Mouse (Mus musculus): ENCODE data around the gene Frmd4b. TPM values are rescaled to one million over a fixed set of nuclear protein-coding genes. Genes with fewer than 3 reads are reported as not detected.
A peak's percentile ranks its signal among the peaks of the same experiment; 100 is the strongest.
"Not testable (repeated sequence)": the region's sequence is repeated elsewhere in the genome, so short reads cannot be mapped to it uniquely, and the experiment has no call there.

The Frmd4b gene
- polyA plus RNA-seq, 1 experiment from 2014 or later = 15.8 TPM

GRCm38 (mm10) chr6:97363846-97364245 is 253.5 kb downstream of the Frmd4b start:
- 85% methylated on average over 2 of the region's 2 CpGs for WGBS
- Histone ChIP-seq H3K36me3 (replicated peaks; ENCODE audit: control insufficient read depth, insufficient read depth, low read depth, low read length) (no peaks in the 10 kb centered on the region), H3K4me3 (ENCODE audit: low read depth, low read length) (no peak overlapping the region), H3K27me3 (ENCODE audit: control insufficient read depth, insufficient read depth, low read length) (no peaks in the 10 kb centered on the region), H3K9ac (replicated peaks; ENCODE audit: low read length) (no peak overlapping the region), H3K4me1 (ENCODE audit: control insufficient read depth, insufficient read depth, low read length) (no peaks in the 10 kb centered on the region), H3K4me2 (ENCODE audit: low read depth, low read length) (no peak overlapping the region), H3K9me3 (replicated peaks; ENCODE audit: control insufficient read depth, low read length) (no peaks in the 10 kb centered on the region), H3K27ac (replicated peaks; ENCODE audit: low read depth, low read length) (no peak overlapping the region)
- DNase-seq (ENCODE audit: low spot score) (no peak), ATAC-seq (replicated peaks; ENCODE audit: insufficient number of reproducible peaks, low FRiP score, low TSS enrichment, low read depth) (no peak)

DNA sequence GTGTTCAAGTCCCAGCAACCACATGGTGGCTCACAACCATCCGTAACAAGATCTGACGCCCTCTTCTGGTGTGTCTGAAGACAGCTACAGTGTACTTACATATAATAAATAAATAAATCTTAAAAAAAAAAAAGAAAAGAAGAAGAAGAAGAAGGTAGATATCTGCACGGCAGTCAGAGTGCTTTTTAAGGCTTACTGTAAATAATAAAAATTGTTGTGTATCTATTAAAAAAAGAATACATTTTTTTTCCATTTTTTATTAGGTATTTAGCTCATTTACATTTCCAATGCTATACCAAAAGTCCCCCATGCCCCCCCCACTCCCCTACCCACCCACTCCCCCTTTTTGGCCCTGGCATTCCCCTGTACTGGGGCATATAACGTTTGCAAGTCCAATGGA is 259.7 kb downstream of the Frmd4b start:
- not testable (repeated sequence) for H3K4me2 ChIP-seq (ENCODE audit: low read depth, low read length); H3K9me3 ChIP-seq (replicated peaks; ENCODE audit: control insufficient read depth, low read length); DNase-seq (ENCODE audit: low spot score); ATAC-seq (replicated peaks; ENCODE audit: insufficient number of reproducible peaks, low FRiP score, low TSS enrichment, low read depth); H3K4me3 ChIP-seq (ENCODE audit: low read depth, low read length); H3K9ac ChIP-seq (replicated peaks; ENCODE audit: low read length); H3K4me1 ChIP-seq (ENCODE audit: control insufficient read depth, insufficient read depth, low read length); H3K36me3 ChIP-seq (replicated peaks; ENCODE audit: control insufficient read depth, insufficient read depth, low read depth, low read length); H3K27me3 ChIP-seq (ENCODE audit: control insufficient read depth, insufficient read depth, low read length); H3K27ac ChIP-seq (replicated peaks; ENCODE audit: low read depth, low read length)
- 79% methylated on average over 2 of the region's 4 CpGs for WGBS

DNA sequence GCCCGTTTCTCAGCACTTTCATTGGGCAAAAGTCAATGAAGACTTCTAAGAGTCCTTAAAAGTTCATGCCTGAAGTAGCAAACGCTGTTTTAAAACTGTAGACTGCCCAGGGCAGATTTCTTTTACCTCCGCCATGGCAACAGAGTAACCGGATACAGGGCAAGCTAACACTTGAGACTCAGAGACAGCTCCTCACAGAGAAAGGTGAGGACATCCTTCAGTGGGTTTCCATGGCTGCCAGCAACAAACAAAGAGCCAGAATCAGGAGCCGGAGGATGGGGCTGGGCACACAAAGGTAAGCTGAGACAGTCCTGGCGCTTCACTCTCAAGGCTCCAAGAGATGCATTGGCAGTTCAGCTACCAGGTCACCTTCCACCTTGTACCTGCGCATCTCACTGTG is 260.7 kb downstream of the Frmd4b start:
- WGBS = 48% methylated on average over 7 of the region's 7 CpGs
- DNase-seq (ENCODE audit: low spot score) = peak; percentile 35

GRCm38 (mm10) chr6:97355141-97355540 is 262.2 kb downstream of the Frmd4b start:
- Histone ChIP-seq H3K9me3 (replicated peaks; ENCODE audit: control insufficient read depth, low read length) (no peaks in the 10 kb centered on the region), H3K36me3 (replicated peaks; ENCODE audit: control insufficient read depth, insufficient read depth, low read depth, low read length) (no peaks in the 10 kb centered on the region), H3K9ac (replicated peaks; ENCODE audit: low read length) (no peak overlapping the region), H3K27ac (replicated peaks; ENCODE audit: low read depth, low read length) (no peak overlapping the region), H3K4me1 (ENCODE audit: control insufficient read depth, insufficient read depth, low read length) (peaks cover 8% of the 10 kb centered on the region), H3K4me3 (ENCODE audit: low read depth, low read length) (no peak overlapping the region), H3K4me2 (ENCODE audit: low read depth, low read length) (no peak overlapping the region), H3K27me3 (ENCODE audit: control insufficient read depth, insufficient read depth, low read length) (no peaks in the 10 kb centered on the region)
- DNase-seq (ENCODE audit: low spot score) = peak; percentile 22
- WGBS = 9% methylated on average over 8 of the region's 8 CpGs
- ATAC-seq (replicated peaks; ENCODE audit: insufficient number of reproducible peaks, low FRiP score, low TSS enrichment, low read depth) = no peak

More for the DNA sequence above, 260.7 kb downstream of the Frmd4b start:
- ATAC-seq (replicated peaks; ENCODE audit: insufficient number of reproducible peaks, low FRiP score, low TSS enrichment, low read depth) = no peak
- Histone ChIP-seq H3K27ac (replicated peaks; ENCODE audit: low read depth, low read length) (no peak overlapping the region), H3K36me3 (replicated peaks; ENCODE audit: control insufficient read depth, insufficient read depth, low read depth, low read length) (no peaks in the 10 kb centered on the region), H3K4me1 (ENCODE audit: control insufficient read depth, insufficient read depth, low read length) (peaks cover 8% of the 10 kb centered on the region), H3K9ac (replicated peaks; ENCODE audit: low read length) (no peak overlapping the region), H3K27me3 (ENCODE audit: control insufficient read depth, insufficient read depth, low read length) (no peaks in the 10 kb centered on the region), H3K4me2 (ENCODE audit: low read depth, low read length) (no peak overlapping the region), H3K4me3 (ENCODE audit: low read depth, low read length) (no peak overlapping the region), H3K9me3 (replicated peaks; ENCODE audit: control insufficient read depth, low read length) (no peaks in the 10 kb centered on the region)

GRCm38 (mm10) chr6:97353933-97354332 is 263.4 kb downstream of the Frmd4b start:
- H3K27me3 ChIP-seq (ENCODE audit: control insufficient read depth, insufficient read depth, low read length) = no peaks in the 10 kb centered on the region
- H3K27ac ChIP-seq (replicated peaks; ENCODE audit: low read depth, low read length) = no peak overlapping the region
- peak; percentile 21; the same call in 1 of the 2 replicates for ATAC-seq (replicated peaks; ENCODE audit: insufficient number of reproducible peaks, low FRiP score, low TSS enrichment, low read depth)

DNA sequence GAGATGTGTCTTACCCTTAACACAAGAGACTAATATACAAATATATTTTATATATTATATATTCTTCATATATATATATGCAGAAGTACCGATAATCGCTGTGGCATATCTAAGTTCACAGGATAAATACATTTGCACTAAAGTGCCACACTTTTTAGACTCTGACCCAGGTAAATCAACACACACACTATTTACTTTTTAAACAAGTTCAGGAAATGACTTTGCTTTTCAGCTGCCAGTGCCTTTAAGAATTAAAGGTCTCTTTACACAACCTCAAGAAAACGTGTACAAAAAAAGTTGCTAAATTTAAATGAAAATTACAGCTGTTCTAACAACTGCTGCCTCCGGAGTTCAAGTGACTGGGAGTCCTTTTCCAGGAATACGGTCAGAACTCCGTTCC is 264.0 kb downstream of the Frmd4b start:
- Histone ChIP-seq H3K9ac (replicated peaks; ENCODE audit: low read length) (no peak overlapping the region), H3K4me3 (ENCODE audit: low read depth, low read length) (no peak overlapping the region), H3K27ac (replicated peaks; ENCODE audit: low read depth, low read length) (no peak overlapping the region), H3K4me2 (ENCODE audit: low read depth, low read length) (no peak overlapping the region), H3K36me3 (replicated peaks; ENCODE audit: control insufficient read depth, insufficient read depth, low read depth, low read length) (no peaks in the 10 kb centered on the region), H3K9me3 (replicated peaks; ENCODE audit: control insufficient read depth, low read length) (no peaks in the 10 kb centered on the region), H3K27me3 (ENCODE audit: control insufficient read depth, insufficient read depth, low read length) (no peaks in the 10 kb centered on the region), H3K4me1 (ENCODE audit: control insufficient read depth, insufficient read depth, low read length) (peaks cover 8% of the 10 kb centered on the region)
- 32% methylated on average over 6 of the region's 6 CpGs for WGBS
- ATAC-seq (replicated peaks; ENCODE audit: insufficient number of reproducible peaks, low FRiP score, low TSS enrichment, low read depth) = no peak
- DNase-seq (ENCODE audit: low spot score) = no peak

More at GRCm38 (mm10) chr6:97353933-97354332, 263.4 kb downstream of the Frmd4b start:
- Histone ChIP-seq H3K4me3 (ENCODE audit: low read depth, low read length) (peak overlapping the region; percentile 17; the same call in 1 of the 2 replicates), H3K9ac (replicated peaks; ENCODE audit: low read length) (peak overlapping the region; percentile 35; the same call in 1 of the 2 replicates), H3K4me2 (ENCODE audit: low read depth, low read length) (peak overlapping the region; percentile 17; the same call in 1 of the 2 replicates), H3K4me1 (ENCODE audit: control insufficient read depth, insufficient read depth, low read length) (peaks cover 8% of the 10 kb centered on the region), H3K9me3 (replicated peaks; ENCODE audit: control insufficient read depth, low read length) (no peaks in the 10 kb centered on the region), H3K36me3 (replicated peaks; ENCODE audit: control insufficient read depth, insufficient read depth, low read depth, low read length) (no peaks in the 10 kb centered on the region)
- 6% methylated on average over 5 of the region's 5 CpGs for WGBS
- peak; percentile 57 for DNase-seq (ENCODE audit: low spot score)

DNA sequence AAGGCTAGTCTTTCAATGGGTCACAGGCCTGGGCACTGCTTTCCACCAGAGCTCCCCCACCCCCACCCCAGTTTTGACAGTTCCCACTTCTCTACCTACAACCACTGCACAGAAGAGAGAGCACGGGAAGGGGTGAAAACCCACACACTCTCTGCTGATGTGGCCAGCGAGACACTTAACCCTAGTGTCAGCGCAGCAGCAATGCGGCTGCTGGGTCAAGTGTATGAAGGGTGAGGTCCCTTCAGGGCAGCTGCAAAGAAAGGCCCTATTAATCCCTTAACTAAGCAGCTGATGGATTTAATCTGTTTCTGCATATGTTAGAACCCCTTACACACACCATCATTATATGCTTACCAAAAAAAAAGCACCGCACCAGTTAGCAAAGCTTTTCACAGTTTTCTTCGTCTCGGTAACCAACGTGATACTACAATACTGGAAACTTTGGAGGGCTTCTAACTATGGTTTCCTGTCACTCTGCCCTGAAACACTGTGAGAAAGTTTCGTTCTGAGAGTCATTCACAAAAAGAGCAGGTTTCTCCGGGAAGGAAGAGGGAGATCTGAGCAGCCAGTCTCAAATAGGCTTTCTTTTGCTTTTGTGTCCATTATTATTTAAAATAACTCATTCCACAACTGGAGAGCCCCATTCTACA is 264.7 kb downstream of the Frmd4b start:
- Histone ChIP-seq H3K27me3 (ENCODE audit: control insufficient read depth, insufficient read depth, low read length) (no peaks in the 10 kb centered on the region), H3K4me2 (ENCODE audit: low read depth, low read length) (no peak overlapping the region), H3K27ac (replicated peaks; ENCODE audit: low read depth, low read length) (no peak overlapping the region), H3K9ac (replicated peaks; ENCODE audit: low read length) (no peak overlapping the region), H3K9me3 (replicated peaks; ENCODE audit: control insufficient read depth, low read length) (no peaks in the 10 kb centered on the region), H3K36me3 (replicated peaks; ENCODE audit: control insufficient read depth, insufficient read depth, low read depth, low read length) (no peaks in the 10 kb centered on the region), H3K4me1 (ENCODE audit: control insufficient read depth, insufficient read depth, low read length) (peaks cover 8% of the 10 kb centered on the region), H3K4me3 (ENCODE audit: low read depth, low read length) (no peak overlapping the region)
- WGBS = 16% methylated on average over 10 of the region's 10 CpGs
- ATAC-seq (replicated peaks; ENCODE audit: insufficient number of reproducible peaks, low FRiP score, low TSS enrichment, low read depth) (peak; percentile 11; the same call in 1 of the 2 replicates), DNase-seq (ENCODE audit: low spot score) (peak; percentile 30)

DNA sequence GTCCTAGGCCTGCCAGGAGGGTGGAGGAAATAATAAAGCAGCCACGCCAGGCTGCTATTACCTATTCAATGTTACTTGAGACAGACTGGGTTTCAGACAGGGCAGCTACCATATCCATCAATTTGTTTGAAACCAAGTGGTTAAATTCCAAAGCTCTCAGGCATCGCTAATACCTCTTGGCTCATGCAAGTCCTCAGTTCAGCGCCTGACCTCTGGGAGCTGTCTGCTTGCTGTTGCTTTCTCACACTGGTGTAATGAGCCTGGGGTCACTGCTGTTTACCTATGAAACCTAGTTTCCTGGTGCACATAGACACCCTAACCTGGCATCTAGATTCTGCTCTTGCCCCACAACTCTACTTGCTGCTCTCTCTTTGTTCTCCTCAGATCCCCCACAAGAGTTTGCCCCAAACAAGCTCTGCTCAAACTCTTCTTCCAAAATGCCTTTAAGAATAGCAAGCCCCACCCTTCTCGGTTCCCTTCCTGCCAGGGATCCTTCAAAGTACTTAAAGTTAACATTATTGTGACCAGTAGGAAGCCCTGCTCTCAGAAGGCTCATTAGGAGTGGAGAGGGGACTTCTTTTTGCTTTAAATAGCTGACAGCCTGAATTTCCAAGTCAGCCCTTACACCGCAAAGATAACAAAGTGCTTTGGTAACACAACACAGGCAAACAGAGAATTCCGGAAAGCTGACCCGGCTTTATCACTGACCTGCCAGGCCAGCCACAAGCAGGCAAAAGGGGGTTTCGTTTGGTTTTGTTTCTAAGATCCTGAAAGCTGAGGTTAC is 267.8 kb downstream of the Frmd4b start:
- WGBS = 27% methylated on average over 8 of the region's 8 CpGs
- Histone ChIP-seq H3K36me3 (replicated peaks; ENCODE audit: control insufficient read depth, insufficient read depth, low read depth, low read length) (no peaks in the 10 kb centered on the region), H3K9me3 (replicated peaks; ENCODE audit: control insufficient read depth, low read length) (no peaks in the 10 kb centered on the region), H3K4me3 (ENCODE audit: low read depth, low read length) (no peak overlapping the region), H3K9ac (replicated peaks; ENCODE audit: low read length) (no peak overlapping the region), H3K4me1 (ENCODE audit: control insufficient read depth, insufficient read depth, low read length) (peaks cover 3% of the 10 kb centered on the region; the same call in 1 of the 2 replicates), H3K4me2 (ENCODE audit: low read depth, low read length) (no peak overlapping the region), H3K27ac (replicated peaks; ENCODE audit: low read depth, low read length) (no peak overlapping the region), H3K27me3 (ENCODE audit: control insufficient read depth, insufficient read depth, low read length) (no peaks in the 10 kb centered on the region)
- ATAC-seq (replicated peaks; ENCODE audit: insufficient number of reproducible peaks, low FRiP score, low TSS enrichment, low read depth) = no peak
- DNase-seq (ENCODE audit: low spot score) = peak; percentile 17

Data from embryonic facial prominence, embryonic 11.5 days (tissue).